Mouse (Mus musculus) stomach, embryonic 14.5 days (tissue): ENCODE data around the gene Fmo2. TPM values are rescaled to one million over a fixed set of nuclear protein-coding genes. Genes with fewer than 3 reads are reported as not detected.

Experiments used
- ATAC-seq: fragments of 200-750 bp; cut with Nextera tagmentation; 2 replicates; pipeline ENCODE4 v1.8.0; 2017; ENCODE audit warnings: low read depth, moderate TSS enrichment; ENCODE audit not compliant: insufficient number of reproducible peaks, insufficient read depth, low FRiP score
- H3K27ac ChIP-seq: fragments of 300-500 bp; sonication (generic); 2 replicates; pipeline ENCODE4 v1.5.1; 2014; ENCODE audit warnings: mild to moderate bottlenecking, low read length, moderate library complexity, mixed read lengths
- H3K27me3 ChIP-seq: fragments of 300-500 bp; sonication (generic); 2 replicates; pipeline ENCODE4 v1.6.1; 2014; ENCODE audit warnings: low read length, control low read depth, mixed read lengths; ENCODE audit not compliant: control insufficient read depth, insufficient read depth
- H3K36me3 ChIP-seq: fragments of 300-500 bp; sonication (generic); 2 replicates; pipeline ENCODE4 v1.6.1; 2014; ENCODE audit warnings: mild to moderate bottlenecking, control low read depth, low read length, moderate library complexity, mixed read lengths; ENCODE audit not compliant: control insufficient read depth, insufficient read depth
- H3K4me1 ChIP-seq: fragments of 300-500 bp; sonication (generic); 2 replicates; pipeline ENCODE4 v1.6.1; 2014; ENCODE audit warnings: low read length, control low read depth, mixed read lengths; ENCODE audit not compliant: control insufficient read depth, insufficient read depth
- H3K4me2 ChIP-seq: fragments of 300-500 bp; sonication (generic); replicated peaks from 2 replicates; pipeline ENCODE4 v1.6.1; 2014; ENCODE audit warnings: low read depth, low read length, control low read depth
- H3K4me3 ChIP-seq: fragments of 300-500 bp; sonication (generic); 2 replicates; pipeline ENCODE4 v1.5.1; 2014; ENCODE audit warnings: low read depth, low read length, control low read depth
- H3K9ac ChIP-seq: fragments of 300-500 bp; sonication (generic); replicated peaks from 2 replicates; pipeline ENCODE4 v1.6.1; 2014; ENCODE audit warnings: low read depth, mild to moderate bottlenecking, control low read depth, low read length, moderate library complexity, mixed read lengths
- H3K9me3 ChIP-seq: fragments of 300-500 bp; sonication (generic); 2 replicates; pipeline ENCODE4 v1.6.1; 2016; ENCODE audit warnings: low read depth, low read length, control low read depth; ENCODE audit not compliant: control insufficient read depth
- WGBS: fragments of 180-500 bp; shearing (Covaris S2); extraction: QIAGEN DNeasy Blood & Tissue Kit; methylation state at CpG from one replicate; pipeline ENCODE4 v1.1.7; 2014; 5-methylcytosine and 5-hydroxymethylcytosine counted together
- polyA plus RNA-seq: library from polyadenylated mRNA; unstranded; fragments of >200 nt; fragmentation: Nextera tagmentation; extraction: Ambion mirVana; gene quantifications from 2 replicates; pipeline ENCODE4 v1.2.1, GENCODE M21; 2014

Gene Fmo2
- polyA plus RNA-seq, 1 experiment from 2014 or later, result 1.4 TPM

- no peaks in the 10 kb centered on the region for H3K36me3 ChIP-seq
- no peaks in the 10 kb centered on the region for H3K9me3 ChIP-seq
- H3K27ac ChIP-seq, result no peak overlapping the region
- ATAC-seq, result no peak
- no peak overlapping the region for H3K4me2 ChIP-seq
- WGBS, result 68% methylated on average over 3 of the region's 3 CpGs
- no peaks in the 10 kb centered on the region for H3K4me1 ChIP-seq
- no peak overlapping the region for H3K4me3 ChIP-seq
- no peak overlapping the region for H3K9ac ChIP-seq
- no peaks in the 10 kb centered on the region for H3K27me3 ChIP-seq
Measured at GRCm38 (mm10) chr1:162865493-162865830, 33.1 kb downstream of the Fmo2 start.

- WGBS, result 81% methylated on average over 8 of the region's 8 CpGs
Measured at GRCm38 (mm10) chr1:162864816-162865492, 33.6 kb downstream of the Fmo2 start.

DNA sequence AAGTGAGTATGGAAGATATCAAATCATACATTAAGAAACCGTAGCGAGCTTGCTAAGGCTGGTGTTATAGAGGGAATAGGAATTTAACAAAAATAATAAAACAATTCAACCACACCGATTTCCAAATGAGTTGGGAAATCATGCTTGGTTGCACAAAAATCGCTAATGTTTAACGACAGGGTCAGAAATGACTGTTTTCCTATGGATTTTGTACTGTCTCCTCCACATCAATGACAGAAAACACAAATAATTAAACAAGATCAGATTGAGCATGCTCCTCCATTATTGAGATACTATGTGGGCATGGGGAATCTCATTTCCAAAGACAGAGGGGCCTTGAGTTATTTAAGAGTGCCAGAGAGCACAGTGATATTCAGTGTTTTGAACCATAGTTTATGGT, 34.2 kb downstream of the Fmo2 start:
- Histone ChIP-seq H3K36me3 (no peaks in the 10 kb centered on the region), H3K27me3 (no peaks in the 10 kb centered on the region), H3K9me3 (no peaks in the 10 kb centered on the region), H3K27ac (no peak overlapping the region), H3K4me1 (0 out of 2 replicates have a peak, but pooled peaks cover 4% of the 10 kb centered on the region), H3K4me3 (no peak overlapping the region), H3K4me2 (no peak overlapping the region), H3K9ac (no peak overlapping the region)
- no peak for ATAC-seq
- WGBS, result 94% methylated on average over 5 of the region's 5 CpGs

More at GRCm38 (mm10) chr1:162864816-162865492, 33.6 kb downstream of the Fmo2 start:
- H3K27me3 ChIP-seq, result no peaks in the 10 kb centered on the region
- no peaks in the 10 kb centered on the region for H3K4me1 ChIP-seq
- no peak overlapping the region for H3K27ac ChIP-seq
- H3K36me3 ChIP-seq, result no peaks in the 10 kb centered on the region
- H3K4me3 ChIP-seq, result no peak overlapping the region
- H3K4me2 ChIP-seq, result no peak overlapping the region
- ATAC-seq, result no peak
- no peak overlapping the region for H3K9ac ChIP-seq
- no peaks in the 10 kb centered on the region for H3K9me3 ChIP-seq

GRCm38 (mm10) chr1:162863579-162863978, 34.9 kb downstream of the Fmo2 start:
- no peak overlapping the region for H3K27ac ChIP-seq
- no peak overlapping the region for H3K9ac ChIP-seq
- no peak for ATAC-seq
- no peak overlapping the region for H3K4me2 ChIP-seq
- H3K4me1 ChIP-seq, result 0 out of 2 replicates have a peak, but pooled peaks cover 4% of the 10 kb centered on the region
- H3K36me3 ChIP-seq, result no peaks in the 10 kb centered on the region
- no peak overlapping the region for H3K4me3 ChIP-seq
- no peaks in the 10 kb centered on the region for H3K27me3 ChIP-seq
- 71% methylated on average over 3 of the region's 3 CpGs for WGBS
- no peaks in the 10 kb centered on the region for H3K9me3 ChIP-seq

DNA sequence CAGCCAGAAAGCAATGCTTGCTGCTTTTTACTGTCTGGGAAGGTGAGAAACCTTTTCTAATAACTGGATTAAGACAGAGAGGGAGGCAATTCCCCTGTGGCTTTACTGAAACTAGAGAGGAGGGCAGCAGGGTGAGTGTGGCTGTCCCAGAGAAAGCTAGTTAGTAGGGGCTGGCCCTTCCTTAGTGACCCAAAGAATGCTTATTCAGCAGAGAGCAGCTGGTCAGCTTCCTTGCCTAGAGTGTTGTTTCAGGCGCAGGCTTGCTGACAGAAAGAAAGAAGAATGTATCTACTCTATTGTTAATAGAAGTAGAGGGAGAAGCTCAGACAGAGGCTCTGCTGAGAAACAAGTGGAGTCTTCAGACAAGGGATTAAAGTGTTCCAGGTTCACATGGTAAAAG, 36.2 kb downstream of the Fmo2 start:
- Histone ChIP-seq H3K27me3 (no peaks in the 10 kb centered on the region), H3K36me3 (no peaks in the 10 kb centered on the region), H3K4me2 (no peak overlapping the region), H3K4me3 (no peak overlapping the region), H3K27ac (peak overlapping the region; percentile 52; the same call in 1 of the 2 replicates), H3K9me3 (no peaks in the 10 kb centered on the region), H3K4me1 (0 out of 2 replicates have a peak, but pooled peaks cover 4% of the 10 kb centered on the region), H3K9ac (no peak overlapping the region)
- no peak for ATAC-seq
- 10% methylated on average over 1 of the region's 1 CpGs for WGBS

GRCm38 (mm10) chr1:162859996-162860605, 38.4 kb downstream of the Fmo2 start:
- H3K36me3 ChIP-seq, result no peaks in the 10 kb centered on the region
- no peak overlapping the region for H3K27ac ChIP-seq
- H3K9me3 ChIP-seq, result no peaks in the 10 kb centered on the region
- 68% methylated on average over 9 of the region's 9 CpGs for WGBS
- H3K4me3 ChIP-seq, result no peak overlapping the region
- H3K9ac ChIP-seq, result no peak overlapping the region
- H3K27me3 ChIP-seq, result no peaks in the 10 kb centered on the region
- 0 out of 2 replicates have a peak, but pooled peaks cover 4% of the 10 kb centered on the region for H3K4me1 ChIP-seq
- ATAC-seq, result no peak
- no peak overlapping the region for H3K4me2 ChIP-seq

DNA sequence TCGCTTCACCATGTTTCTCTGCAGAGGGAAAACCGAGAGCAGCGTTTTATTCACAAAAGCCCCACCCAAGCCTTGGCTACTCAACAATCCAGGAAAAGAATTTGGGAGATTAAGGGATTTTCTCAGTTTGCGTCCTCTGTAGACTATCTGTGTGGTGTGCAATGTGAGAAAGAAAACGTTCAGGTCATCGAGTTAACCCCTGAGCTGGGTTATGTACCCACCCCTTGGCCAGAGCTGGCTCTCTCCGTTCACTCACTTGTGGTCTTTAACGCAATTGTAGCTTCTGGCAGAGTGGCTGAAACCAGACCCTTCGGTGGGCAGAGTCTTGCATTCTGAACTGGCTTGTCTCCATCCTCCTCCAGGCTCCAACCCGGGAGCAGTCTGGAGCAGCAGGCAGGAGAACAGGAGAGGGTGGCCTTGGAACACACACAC, 39.0 kb downstream of the Fmo2 start:
- WGBS, result 44% methylated on average over 10 of the region's 10 CpGs
- Histone ChIP-seq H3K9me3 (no peaks in the 10 kb centered on the region), H3K4me2 (no peak overlapping the region)

GRCm38 (mm10) chr1:162858748-162859130, 39.8 kb downstream of the Fmo2 start:
- no peak overlapping the region for H3K4me3 ChIP-seq
- H3K27ac ChIP-seq, result peak overlapping the region; percentile 71; the same call in 1 of the 2 replicates
- H3K9ac ChIP-seq, result no peak overlapping the region

More for the DNA sequence above, 39.0 kb downstream of the Fmo2 start:
- Histone ChIP-seq H3K4me1 (0 out of 2 replicates have a peak, but pooled peaks cover 4% of the 10 kb centered on the region), H3K9ac (no peak overlapping the region), H3K27me3 (no peaks in the 10 kb centered on the region), H3K27ac (no peak overlapping the region; the same call in 1 of the 2 replicates), H3K36me3 (no peaks in the 10 kb centered on the region), H3K4me3 (no peak overlapping the region)
- no peak for ATAC-seq

More at GRCm38 (mm10) chr1:162858748-162859130, 39.8 kb downstream of the Fmo2 start:
- Histone ChIP-seq H3K4me1 (0 out of 2 replicates have a peak, but pooled peaks cover 4% of the 10 kb centered on the region), H3K9me3 (no peaks in the 10 kb centered on the region), H3K27me3 (no peaks in the 10 kb centered on the region), H3K36me3 (no peaks in the 10 kb centered on the region), H3K4me2 (no peak overlapping the region)
- ATAC-seq, result no peak
- 77% methylated on average over 12 of the region's 12 CpGs for WGBS
